ENCODE assay signal across 10 mouse cellular contexts in genomic region chr10:80535711-80536110, GRCm38 (mm10). TPM values are rescaled to one million over a fixed set of nuclear protein-coding genes. Genes with fewer than 3 reads are reported as not detected.
DNase-seq lines count a peak whose midpoint lies in the region; ATAC-seq and TF ChIP-seq lines count a peak whose summit lies in the region.
"Had no signal": no experiment of that assay in that cellular context is flagged by ENCODE, and none has a peak within 500 bp of the region (broad histone marks: within the 10 kb centered on the region; RNA-seq: fewer than 3 reads in every experiment).

No protein-coding gene starts in this region.

- H3K27me3 ChIP-seq in lung, embryonic 16.5 days (ENCODE audit: control insufficient read depth, insufficient read depth, low read depth, low read length) = peaks cover 15% of the 10 kb centered on the region
- peaks cover 34% of the 10 kb centered on the region for H3K27me3 ChIP-seq in embryonic facial prominence, embryonic 14.5 days (replicated peaks; ENCODE audit: control insufficient read depth, insufficient read depth, low read length)
- 0 out of 2 replicates have a peak, but pooled peaks cover 4% of the 10 kb centered on the region for H3K27me3 ChIP-seq in liver, postnatal 0 days (ENCODE audit: insufficient read depth, low read length)

- H3K27ac ChIP-seq in lung, embryonic 16.5 days (ENCODE audit: low read length) = no peak overlapping the region
- H3K27ac ChIP-seq in embryonic facial prominence, embryonic 14.5 days (replicated peaks; ENCODE audit: low read depth, low read length) = no peak overlapping the region
- H3K27ac ChIP-seq in liver, postnatal 0 days (ENCODE audit: low read depth) = peak overlapping the region; percentile 44

- H3K36me3 ChIP-seq in lung, embryonic 16.5 days (ENCODE audit: control insufficient read depth, insufficient read depth, low read length) = no peaks in the 10 kb centered on the region
- H3K36me3 ChIP-seq in embryonic facial prominence, embryonic 14.5 days (ENCODE audit: control insufficient read depth, insufficient read depth, low read length) = no peaks in the 10 kb centered on the region
- H3K36me3 ChIP-seq in liver, postnatal 0 days (replicated peaks; ENCODE audit: insufficient read depth, low read length) = no peaks in the 10 kb centered on the region

- no peak for TF ChIP-seq EP300 in liver, postnatal 0 days (IDR thresholded peaks at IDR 0.05; ENCODE audit: low read depth)

- no peak overlapping the region for H3K4me3 ChIP-seq in lung, embryonic 16.5 days (ENCODE audit: low read length)
- 0 out of 2 replicates have a peak overlapping the region, but pooled peaks have one; percentile 6 for H3K4me3 ChIP-seq in embryonic facial prominence, embryonic 14.5 days (ENCODE audit: low read depth, low read length)
- peak overlapping the region; percentile 36; the same call in 1 of the 2 replicates for H3K4me3 ChIP-seq in liver, postnatal 0 days (ENCODE audit: low read depth, low read length)

- DNase-seq in lung, postnatal 25 days (ENCODE audit: low spot score) = no peak
- DNase-seq in R1 (ENCODE audit: low read depth, low spot score) = peak; percentile 73
- DNase-seq in embryonic facial prominence, embryonic 14.5 days (ENCODE audit: low spot score) = no peak
- peak; percentile 81 for DNase-seq in liver, postnatal 0 days
- DNase-seq in left cerebral cortex, adult 8-10 months (ENCODE audit: low spot score in 2 of 2) = no peak
- no peak for DNase-seq in ovary, adult 18-20 months (ENCODE audit: low spot score)
- DNase-seq: kidney, adult 2 months; right cerebral cortex, postnatal 4 days had no signal

- H3K9ac ChIP-seq in lung, embryonic 16.5 days (ENCODE audit: low read length) = no peak overlapping the region
- H3K9ac ChIP-seq in embryonic facial prominence, embryonic 14.5 days (ENCODE audit: low read depth, low read length) = no peak overlapping the region
- peak overlapping the region; percentile 17; the same call in 1 of the 2 replicates for H3K9ac ChIP-seq in liver, postnatal 0 days (replicated peaks)

- ATAC-seq in lung, embryonic 16.5 days (ENCODE audit: low read depth) = no peak
- no peak for ATAC-seq in embryonic facial prominence, embryonic 14.5 days (ENCODE audit: low read depth)
- ATAC-seq in liver, postnatal 0 days = no peak

- WGBS in lung, embryonic 16.5 days = 12% methylated on average over 13 of the region's 13 CpGs
- 9% methylated on average over 13 of the region's 13 CpGs for WGBS in embryonic facial prominence, embryonic 14.5 days
- 20% methylated on average over 13 of the region's 13 CpGs for WGBS in liver, postnatal 0 days (ENCODE audit: insufficient replicate concordance)

- TF ChIP-seq CTCF in liver, postnatal 0 days (IDR thresholded peaks at IDR 0.05; ENCODE audit: low read depth) = no peak

- H3K4me1 ChIP-seq in lung, embryonic 16.5 days (replicated peaks; ENCODE audit: control insufficient read depth, insufficient read depth, low read length) = peaks cover 10% of the 10 kb centered on the region
- H3K4me1 ChIP-seq in embryonic facial prominence, embryonic 14.5 days (ENCODE audit: control insufficient read depth, insufficient read depth, low read length) = no peaks in the 10 kb centered on the region
- peaks cover 46% of the 10 kb centered on the region for H3K4me1 ChIP-seq in liver, postnatal 0 days (ENCODE audit: insufficient read depth)

- H3K4me2 ChIP-seq in lung, embryonic 16.5 days (ENCODE audit: low read depth, low read length) = 0 out of 2 replicates have a peak overlapping the region, but pooled peaks have one; percentile 23
- H3K4me2 ChIP-seq in embryonic facial prominence, embryonic 14.5 days (ENCODE audit: low read depth, low read length) = peak overlapping the region; percentile 16; the same call in 1 of the 2 replicates
- peak overlapping the region; percentile 75 for H3K4me2 ChIP-seq in liver, postnatal 0 days (ENCODE audit: low read depth, low read length)

- H3K9me3 ChIP-seq in lung, embryonic 16.5 days (ENCODE audit: control insufficient read depth, low read length) = no peaks in the 10 kb centered on the region
- H3K9me3 ChIP-seq in embryonic facial prominence, embryonic 14.5 days (ENCODE audit: control insufficient read depth, low read length) = no peaks in the 10 kb centered on the region
- H3K9me3 ChIP-seq in liver, postnatal 0 days (ENCODE audit: low read length) = no peaks in the 10 kb centered on the region

RNA-seq across cellular contexts. Expression of gene Atp8b3, which starts 3.2 kb away (rescaled TPM):
- 0.05 and 0.09 TPM in 2 replicates for polyA plus RNA-seq in lung, embryonic 16.5 days (2015; fragmentation: Nextera tagmentation; extraction: Ambion mirVana)
- polyA plus RNA-seq in embryonic facial prominence, embryonic 14.5 days (2014; fragmentation: Nextera tagmentation; extraction: Ambion mirVana) = 0.13 and 0.24 TPM in 2 replicates
- polyA plus RNA-seq in liver, postnatal 0 days (2015; fragmentation: Nextera tagmentation; extraction: Ambion mirVana) = not detected in 2 replicates
- total RNA-seq in left cerebral cortex, adult 8-10 months (2022) = under 1 TPM in 3 of 4 experiments, not detected in 1; 0.08 to 0.21 (median 0.18) TPM

RNA-seq across cellular contexts. Expression of gene Rexo1, which starts 25.6 kb away (rescaled TPM):
- 20.6 and 22.1 TPM in 2 replicates for polyA plus RNA-seq in lung, embryonic 16.5 days (2015; fragmentation: Nextera tagmentation; extraction: Ambion mirVana)
- 22.6 and 26.2 TPM in 2 replicates for polyA plus RNA-seq in embryonic facial prominence, embryonic 14.5 days (2014; fragmentation: Nextera tagmentation; extraction: Ambion mirVana)
- polyA plus RNA-seq in liver, postnatal 0 days (2015; fragmentation: Nextera tagmentation; extraction: Ambion mirVana) = 7.4 and 8.1 TPM in 2 replicates
- total RNA-seq in left cerebral cortex, adult 8-10 months (2022) = 10 to 100 TPM; 40.7 to 46.6 (median 44.7) TPM

RNA-seq across cellular contexts. Expression of gene Onecut3, which starts 41.1 kb away (rescaled TPM):
- not detected in 2 replicates for polyA plus RNA-seq in lung, embryonic 16.5 days (2015; fragmentation: Nextera tagmentation; extraction: Ambion mirVana)
- not detected in 2 replicates for polyA plus RNA-seq in embryonic facial prominence, embryonic 14.5 days (2014; fragmentation: Nextera tagmentation; extraction: Ambion mirVana)
- polyA plus RNA-seq in liver, postnatal 0 days (2015; fragmentation: Nextera tagmentation; extraction: Ambion mirVana) = not detected in 2 replicates
- not detected for total RNA-seq in left cerebral cortex, adult 8-10 months (2022)
- total RNA-seq: adrenal gland, postnatal 4 days had no signal
- polyA plus RNA-seq: kidney, adult 2 months had no signal

RNA-seq across cellular contexts. Expression of gene Klf16, which starts 41.4 kb away (rescaled TPM):
- polyA plus RNA-seq in lung, embryonic 16.5 days (2015; fragmentation: Nextera tagmentation; extraction: Ambion mirVana) = 8.2 and 8.3 TPM in 2 replicates
- 9.7 and 9.9 TPM in 2 replicates for polyA plus RNA-seq in embryonic facial prominence, embryonic 14.5 days (2014; fragmentation: Nextera tagmentation; extraction: Ambion mirVana)
- polyA plus RNA-seq in liver, postnatal 0 days (2015; fragmentation: Nextera tagmentation; extraction: Ambion mirVana) = 6.1 and 6.5 TPM in 2 replicates
- total RNA-seq in left cerebral cortex, adult 8-10 months (2022) = 10 to 100 TPM; 53.0 to 65.9 (median 61.2) TPM

RNA-seq across cellular contexts. Expression of gene Abhd17a, which starts 54.4 kb away (rescaled TPM):
- 77.4 and 80.9 TPM in 2 replicates for polyA plus RNA-seq in lung, embryonic 16.5 days (2015; fragmentation: Nextera tagmentation; extraction: Ambion mirVana)
- polyA plus RNA-seq in embryonic facial prominence, embryonic 14.5 days (2014; fragmentation: Nextera tagmentation; extraction: Ambion mirVana) = 115 and 124 TPM in 2 replicates
- 50.2 and 59.3 TPM in 2 replicates for polyA plus RNA-seq in liver, postnatal 0 days (2015; fragmentation: Nextera tagmentation; extraction: Ambion mirVana)
- total RNA-seq in left cerebral cortex, adult 8-10 months (2022) = 100 to 1,000 TPM; 157 to 168 (median 166) TPM

Comparison
In these comparisons a context has a peak if more than half of its experiments do, and no peak if none do; other contexts are left out.
1. H3K4me2 ChIP-seq: peak in every context shown above with its lines; median percentile 75 in liver, postnatal 0 days; 23 in lung, embryonic 16.5 days; 16 in embryonic facial prominence, embryonic 14.5 days.
2. DNase-seq: peak in R1 (single experiment) and liver, postnatal 0 days (single experiment); none in lung, postnatal 25 days (single experiment), embryonic facial prominence, embryonic 14.5 days (single experiment), left cerebral cortex, adult 8-10 months (0 of 2) and ovary, adult 18-20 months (single experiment).